Mouse (Mus musculus): ENCODE data around the gene Dnttip1.
"Not testable (repeated sequence)": the region's sequence is repeated elsewhere in the genome, so short reads cannot be mapped to it uniquely, and the experiment has no call there.

Dnttip1 gene

GRCm38 (mm10) chr2:164745843-164746479 is at the start of gene Dnttip1, which contains the start of gene Wfdc3:
Gene Dnttip1, plus strand, starts transcription at chr2:164745983.
Gene Wfdc3, minus strand, starts transcription at chr2:164745931.
- in situ Hi-C loops (cut with MboI; ENCODE audit: unreplicated experiment in 2 of 2), result no loop called here

- in situ Hi-C loops (cut with MboI; ENCODE audit: unreplicated experiment in 2 of 2), result no loop called here
Measured at GRCm38 (mm10) chr2:164698201-164698600, 47.6 kb upstream of the Dnttip1 start, which contains the start of gene Spint4. Gene Spint4, plus strand, starts transcription at chr2:164698501.

GRCm38 (mm10) chr2:164700959-164701358 is 44.8 kb upstream of the Dnttip1 start:
- in situ Hi-C loops (cut with MboI; ENCODE audit: unreplicated experiment in 2 of 2), result no loop called here

GRCm38 (mm10) chr2:164701761-164702160 is 44.0 kb upstream of the Dnttip1 start:
- in situ Hi-C loops (cut with MboI; ENCODE audit: unreplicated experiment in 2 of 2), result no loop called here

- in situ Hi-C loops (cut with MboI; ENCODE audit: unreplicated experiment in 2 of 2), result no loop called here
Measured at GRCm38 (mm10) chr2:164704235-164704634, 41.5 kb upstream of the Dnttip1 start.

GRCm38 (mm10) chr2:164705328-164705727 is 40.5 kb upstream of the Dnttip1 start:
- in situ Hi-C loops (cut with MboI; ENCODE audit: unreplicated experiment in 2 of 2), result no loop called here

GRCm38 (mm10) chr2:164705991-164706390 is 39.8 kb upstream of the Dnttip1 start:
- in situ Hi-C loops (cut with MboI; ENCODE audit: unreplicated experiment in 2 of 2), result no loop called here

GRCm38 (mm10) chr2:164715005-164715404 is 30.8 kb upstream of the Dnttip1 start, which contains the start of gene Spint5:
Gene Spint5, plus strand, starts transcription at chr2:164715305.
- in situ Hi-C loops (cut with MboI; ENCODE audit: unreplicated experiment in 2 of 2), result no loop called here

- in situ Hi-C loops (cut with MboI; ENCODE audit: unreplicated experiment in 2 of 2), result not testable (repeated sequence)
Measured at GRCm38 (mm10) chr2:164716194-164716786, 29.5 kb upstream of the Dnttip1 start.

- in situ Hi-C loops (cut with MboI; ENCODE audit: unreplicated experiment in 2 of 2), result loop anchor here (5.0 to 10.0 kb wide), 5 partner anchors 48 to 311 kb away; partner anchors contain the start of genes Eppin (in 2 of the 2) and Wfdc11 (in 1 of the 2)
Measured at GRCm38 (mm10) chr2:164723276-164723675, 22.5 kb upstream of the Dnttip1 start.

GRCm38 (mm10) chr2:164725895-164726619 is 19.7 kb upstream of the Dnttip1 start:
- in situ Hi-C loops (cut with MboI; ENCODE audit: unreplicated experiment in 2 of 2), result loop anchor here (5.0 to 10.0 kb wide), 5 partner anchors 51 to 309 kb away; partner anchors contain the start of genes Eppin (in 1 of the 2), Sys1 (in 1 of the 2) and Wfdc11 (in 1 of the 2)

- in situ Hi-C loops (cut with MboI; ENCODE audit: unreplicated experiment in 2 of 2), result no loop called here
Measured at GRCm38 (mm10) chr2:164731719-164732118, 14.1 kb upstream of the Dnttip1 start.

- in situ Hi-C loops (cut with MboI; ENCODE audit: unreplicated experiment in 2 of 2), result no loop called here
Measured at GRCm38 (mm10) chr2:164733259-164733658, 12.5 kb upstream of the Dnttip1 start.

GRCm38 (mm10) chr2:164734839-164735238 is 10.9 kb upstream of the Dnttip1 start:
- in situ Hi-C loops (cut with MboI; ENCODE audit: unreplicated experiment in 2 of 2), result no loop called here

- in situ Hi-C loops (cut with MboI; ENCODE audit: unreplicated experiment in 2 of 2), result no loop called here
Measured at GRCm38 (mm10) chr2:164735446-164735845, 10.3 kb upstream of the Dnttip1 start.

GRCm38 (mm10) chr2:164737377-164738090 is 8.2 kb upstream of the Dnttip1 start:
- in situ Hi-C loops (cut with MboI; ENCODE audit: unreplicated experiment in 2 of 2), result no loop called here

- in situ Hi-C loops (cut with MboI; ENCODE audit: unreplicated experiment in 2 of 2), result no loop called here
Measured at GRCm38 (mm10) chr2:164739876-164740275, 5.9 kb upstream of the Dnttip1 start.

GRCm38 (mm10) chr2:164744987-164745386 is 796 bp upstream of the Dnttip1 start:
- in situ Hi-C loops (cut with MboI; ENCODE audit: unreplicated experiment in 2 of 2), result no loop called here

GRCm38 (mm10) chr2:164746693-164747092 is 910 bp downstream of the Dnttip1 start:
- in situ Hi-C loops (cut with MboI; ENCODE audit: unreplicated experiment in 2 of 2), result no loop called here

- in situ Hi-C loops (cut with MboI; ENCODE audit: unreplicated experiment in 2 of 2), result no loop called here
Measured at GRCm38 (mm10) chr2:164748191-164748590, 2.4 kb downstream of the Dnttip1 start.

GRCm38 (mm10) chr2:164748991-164749390 is 3.2 kb downstream of the Dnttip1 start:
- in situ Hi-C loops (cut with MboI; ENCODE audit: unreplicated experiment in 2 of 2), result no loop called here
